16 mouse cellular contexts compared by ENCODE assay signal in the genomic region with DNA sequence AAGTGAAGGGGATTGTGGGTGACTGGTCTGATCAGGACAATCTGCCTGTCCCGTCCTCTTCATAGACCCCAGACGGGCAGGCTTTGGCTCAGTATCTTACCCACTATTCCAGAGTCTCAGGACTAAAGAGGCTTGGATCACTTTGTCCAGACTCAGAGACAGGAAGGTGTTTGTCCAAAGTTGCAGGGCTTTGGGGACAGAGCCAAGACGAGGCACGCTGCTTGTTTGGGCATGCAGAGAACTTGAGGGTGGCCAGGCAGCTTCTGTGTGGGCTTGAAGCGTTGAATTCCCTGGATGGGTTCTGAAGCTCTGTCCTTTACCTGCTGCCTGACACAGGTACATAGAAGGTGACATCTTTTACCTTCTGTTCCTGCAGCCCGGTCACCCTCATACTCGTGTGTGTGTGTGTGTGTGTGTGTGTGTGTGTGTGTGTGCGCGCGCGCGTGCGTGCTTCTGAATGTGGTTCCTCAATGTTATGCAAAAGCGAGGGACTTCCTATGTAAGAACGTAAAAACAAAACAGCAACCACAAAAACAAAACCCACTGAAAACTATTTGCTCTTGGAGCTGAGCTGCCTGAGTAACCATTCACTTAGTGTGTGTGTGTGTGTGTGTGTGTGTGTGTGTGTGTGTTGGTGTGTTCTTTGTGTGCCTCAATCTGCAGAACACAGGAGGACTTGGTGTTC. TPM values are rescaled to one million over a fixed set of nuclear protein-coding genes. Genes with fewer than 3 reads are reported as not detected.
DNase-seq lines count a peak whose midpoint lies in the region; ATAC-seq lines count a peak whose summit lies in the region.
"Had no signal": no experiment of that assay in that cellular context is flagged by ENCODE, and none has a peak within 500 bp of the region (broad histone marks: within the 10 kb centered on the region; RNA-seq: fewer than 3 reads in every experiment).

No protein-coding gene starts in this region.

- DNase-seq in midbrain, embryonic 14.5 days: no peak
- peak; percentile 58 for DNase-seq in CD4-positive helper T cell, adult 2 months (ENCODE audit: low read depth, low spot score)
- DNase-seq: cerebellum, postnatal 25 days; layer of hippocampus, postnatal 36 days; liver; thymus, postnatal 4 days had no signal

- 0 out of 2 replicates have a peak overlapping the region, but pooled peaks have one; percentile 14 for H3K27ac ChIP-seq in midbrain, embryonic 14.5 days (replicated peaks; ENCODE audit: low read depth, low read length)
- no peak overlapping the region for H3K27ac ChIP-seq in midbrain, embryonic 16.5 days (ENCODE audit: low read length)
- no peak overlapping the region for H3K27ac ChIP-seq in heart, embryonic 11.5 days (ENCODE audit: low read depth, low read length)
- H3K27ac ChIP-seq in liver, embryonic 12.5 days: no peak overlapping the region
- H3K27ac ChIP-seq: heart, embryonic 10.5 days; kidney, postnatal 0 days had no signal

- ATAC-seq in midbrain, embryonic 14.5 days (ENCODE audit: low FRiP score, low TSS enrichment): no peak
- no peak for ATAC-seq in midbrain, embryonic 16.5 days
- 0 out of 2 replicates have a peak, but pooled peaks have one; percentile 26 for ATAC-seq in common myeloid progenitor, adult 5-6 weeks (replicated peaks; ENCODE audit: low read depth, poor library complexity, severe bottlenecking)
- no peak for ATAC-seq in heart, embryonic 11.5 days (replicated peaks; ENCODE audit: insufficient number of reproducible peaks, low FRiP score, low TSS enrichment)
- ATAC-seq in liver, embryonic 12.5 days: no peak
- ATAC-seq: lung, postnatal 0 days; midbrain, embryonic 13.5 days had no signal

- no peak overlapping the region for H3K4me3 ChIP-seq in midbrain, embryonic 14.5 days (replicated peaks; ENCODE audit: low read depth, low read length)
- no peak overlapping the region for H3K4me3 ChIP-seq in midbrain, embryonic 16.5 days (ENCODE audit: low read depth, low read length)
- H3K4me3 ChIP-seq in megakaryocyte, embryonic 14.5 days (replicated peaks): peak overlapping the region; percentile 62
- H3K4me3 ChIP-seq in heart, embryonic 11.5 days (ENCODE audit: low read depth, low read length): no peak overlapping the region
- no peak overlapping the region for H3K4me3 ChIP-seq in liver, embryonic 12.5 days
- H3K4me3 ChIP-seq: heart, embryonic 10.5 days; midbrain, embryonic 13.5 days had no signal

- H3K4me1 ChIP-seq in midbrain, embryonic 14.5 days (ENCODE audit: control insufficient read depth, insufficient read depth, low read length): peaks cover 18% of the 10 kb centered on the region
- H3K4me1 ChIP-seq in midbrain, embryonic 16.5 days (ENCODE audit: control insufficient read depth, insufficient read depth, low read length): peaks cover 11% of the 10 kb centered on the region
- H3K4me1 ChIP-seq in megakaryocyte, embryonic 14.5 days: peaks cover 11% of the 10 kb centered on the region
- no peaks in the 10 kb centered on the region for H3K4me1 ChIP-seq in heart, embryonic 11.5 days (ENCODE audit: control insufficient read depth, insufficient read depth, low read length)
- H3K4me1 ChIP-seq in liver, embryonic 12.5 days: no peaks in the 10 kb centered on the region

- H3K9ac ChIP-seq in midbrain, embryonic 14.5 days (replicated peaks; ENCODE audit: low read length): no peak overlapping the region
- H3K9ac ChIP-seq in midbrain, embryonic 16.5 days (ENCODE audit: low read depth, low read length): no peak overlapping the region
- no peak overlapping the region for H3K9ac ChIP-seq in heart, embryonic 11.5 days (ENCODE audit: low read depth, low read length)
- no peak overlapping the region; the same call in 1 of the 2 replicates for H3K9ac ChIP-seq in liver, embryonic 12.5 days
- H3K9ac ChIP-seq: midbrain, embryonic 13.5 days had no signal

- H3K27me3 ChIP-seq in midbrain, embryonic 14.5 days (ENCODE audit: control insufficient read depth, insufficient read depth, low read length): no peaks in the 10 kb centered on the region
- no peaks in the 10 kb centered on the region for H3K27me3 ChIP-seq in midbrain, embryonic 16.5 days (ENCODE audit: control insufficient read depth, insufficient read depth, low read depth, low read length)
- peaks cover 55% of the 10 kb centered on the region for H3K27me3 ChIP-seq in megakaryocyte, embryonic 14.5 days (replicated peaks)
- no peaks in the 10 kb centered on the region for H3K27me3 ChIP-seq in heart, embryonic 11.5 days (ENCODE audit: control insufficient read depth, insufficient read depth, low read length)
- H3K27me3 ChIP-seq in liver, embryonic 12.5 days (replicated peaks): no peaks in the 10 kb centered on the region
- H3K27me3 ChIP-seq: midbrain, embryonic 13.5 days had no signal

- no peak overlapping the region for H3K4me2 ChIP-seq in midbrain, embryonic 14.5 days (ENCODE audit: low read length)
- H3K4me2 ChIP-seq in midbrain, embryonic 16.5 days (ENCODE audit: low read length): no peak overlapping the region
- H3K4me2 ChIP-seq in heart, embryonic 11.5 days: no peak overlapping the region
- no peak overlapping the region for H3K4me2 ChIP-seq in liver, embryonic 12.5 days
- H3K4me2 ChIP-seq: midbrain, embryonic 13.5 days had no signal

- no peaks in the 10 kb centered on the region for H3K36me3 ChIP-seq in midbrain, embryonic 14.5 days (ENCODE audit: control insufficient read depth, insufficient read depth, low read length)
- no peaks in the 10 kb centered on the region for H3K36me3 ChIP-seq in midbrain, embryonic 16.5 days (ENCODE audit: control insufficient read depth, insufficient read depth, low read length)
- H3K36me3 ChIP-seq in megakaryocyte, embryonic 14.5 days (replicated peaks; ENCODE audit: low read length): no peaks in the 10 kb centered on the region
- H3K36me3 ChIP-seq in heart, embryonic 11.5 days (ENCODE audit: control insufficient read depth, insufficient read depth, low read length): no peaks in the 10 kb centered on the region
- no peaks in the 10 kb centered on the region for H3K36me3 ChIP-seq in liver, embryonic 12.5 days
- H3K36me3 ChIP-seq: midbrain, embryonic 13.5 days had no signal

- H3K9me3 ChIP-seq in midbrain, embryonic 14.5 days (ENCODE audit: control insufficient read depth, low read length): no peaks in the 10 kb centered on the region
- no peaks in the 10 kb centered on the region for H3K9me3 ChIP-seq in midbrain, embryonic 16.5 days (replicated peaks; ENCODE audit: control insufficient read depth, low read length, poor library complexity, severe bottlenecking)
- 0 out of 2 replicates have a peak, but pooled peaks cover 5% of the 10 kb centered on the region for H3K9me3 ChIP-seq in megakaryocyte, embryonic 14.5 days
- no peaks in the 10 kb centered on the region for H3K9me3 ChIP-seq in heart, embryonic 11.5 days (replicated peaks; ENCODE audit: control insufficient read depth, low read length)
- no peaks in the 10 kb centered on the region for H3K9me3 ChIP-seq in liver, embryonic 12.5 days (replicated peaks)
- H3K9me3 ChIP-seq: heart, embryonic 10.5 days; midbrain, embryonic 13.5 days had no signal

- WGBS in midbrain, embryonic 14.5 days: 88% methylated on average over 15 of the region's 15 CpGs
- 85% methylated on average over 15 of the region's 15 CpGs for WGBS in midbrain, embryonic 16.5 days
- WGBS in heart, embryonic 11.5 days (ENCODE audit: insufficient replicate concordance): 87% methylated on average over 15 of the region's 15 CpGs
- WGBS in liver, embryonic 12.5 days (ENCODE audit: insufficient replicate concordance): 77% methylated on average over 15 of the region's 15 CpGs

RNA-seq across cellular contexts. Expression of a gene that starts 24.8 kb away (rescaled TPM):
- 1.7 and 1.9 TPM in 2 replicates for polyA plus RNA-seq in midbrain, embryonic 14.5 days (2014; fragmentation: Nextera tagmentation; extraction: Ambion mirVana)
- polyA plus RNA-seq in midbrain, embryonic 16.5 days (2015; fragmentation: Nextera tagmentation; extraction: Ambion mirVana): 2.2 and 3.1 TPM in 2 replicates
- total RNA-seq in common myeloid progenitor, adult 5-6 weeks (2017): not detected in 2 replicates
- polyA plus RNA-seq in megakaryocyte, embryonic 14.5 days (2012; ENCODE audit: insufficient read depth, low replicate concordance): 7.0 TPM in 1 of 2 replicates, not detected in the other
- polyA plus RNA-seq in heart, embryonic 11.5 days (2014; fragmentation: Nextera tagmentation; extraction: Ambion mirVana): 0.20 and 0.50 TPM in 2 replicates
- 0.05 TPM in 1 of 2 replicates, not detected in the other for polyA plus RNA-seq in liver, embryonic 12.5 days (2016; fragmentation: Nextera tagmentation; extraction: Ambion mirVana)
- total RNA-seq: MEL had no signal

RNA-seq across cellular contexts. Expression of a gene that starts 27.2 kb away (rescaled TPM):
- polyA plus RNA-seq in midbrain, embryonic 14.5 days (2014; fragmentation: Nextera tagmentation; extraction: Ambion mirVana): 25.2 and 31.0 TPM in 2 replicates
- polyA plus RNA-seq in midbrain, embryonic 16.5 days (2015; fragmentation: Nextera tagmentation; extraction: Ambion mirVana): 29.2 and 30.9 TPM in 2 replicates
- 5.6 and 7.6 TPM in 2 replicates for total RNA-seq in common myeloid progenitor, adult 5-6 weeks (2017)
- polyA plus RNA-seq in megakaryocyte, embryonic 14.5 days (2012; ENCODE audit: insufficient read depth, low replicate concordance): 2.7 and 5.8 TPM in 2 replicates
- polyA plus RNA-seq in heart, embryonic 11.5 days (2014; fragmentation: Nextera tagmentation; extraction: Ambion mirVana): 5.0 and 5.1 TPM in 2 replicates
- 5.6 and 6.1 TPM in 2 replicates for polyA plus RNA-seq in liver, embryonic 12.5 days (2016; fragmentation: Nextera tagmentation; extraction: Ambion mirVana)

RNA-seq across cellular contexts. Expression of a gene that starts 34.1 kb away (rescaled TPM):
- polyA plus RNA-seq in midbrain, embryonic 14.5 days (2014; fragmentation: Nextera tagmentation; extraction: Ambion mirVana): 707 and 859 TPM in 2 replicates
- polyA plus RNA-seq in midbrain, embryonic 16.5 days (2015; fragmentation: Nextera tagmentation; extraction: Ambion mirVana): 641 and 649 TPM in 2 replicates
- total RNA-seq in common myeloid progenitor, adult 5-6 weeks (2017): 3,935 and 5,520 TPM in 2 replicates
- 64.8 and 417 TPM in 2 replicates for polyA plus RNA-seq in megakaryocyte, embryonic 14.5 days (2012; ENCODE audit: insufficient read depth, low replicate concordance)
- 781 and 853 TPM in 2 replicates for polyA plus RNA-seq in heart, embryonic 11.5 days (2014; fragmentation: Nextera tagmentation; extraction: Ambion mirVana)
- 1,173 and 1,181 TPM in 2 replicates for polyA plus RNA-seq in liver, embryonic 12.5 days (2016; fragmentation: Nextera tagmentation; extraction: Ambion mirVana)
